Mouse (Mus musculus): ENCODE results near the gene Mto1. TPM values are rescaled to one million over a fixed set of nuclear protein-coding genes. Genes with fewer than 3 reads are reported as not detected.

The Mto1 gene
- total and polyA plus RNA-seq, 2 experiments from 2014 or later: 19.6 to 27.5 TPM

GRCm38 (mm10) chr9:78430486-78430885 lies 17.5 kb upstream of the Mto1 start:
- H3K9me3 ChIP-seq (ENCODE audit: low read length): no peaks in the 10 kb centered on the region
- H3K27ac ChIP-seq (ENCODE audit: low read depth, low read length): no peak overlapping the region
- ATAC-seq (no peak), DNase-seq (no peak)
- no peak overlapping the region for H3K9ac ChIP-seq
- no peak for TF ChIP-seq CTCF (IDR thresholded peaks at IDR 0.05; ENCODE audit: low read depth)
- H3K4me1 ChIP-seq (ENCODE audit: insufficient read depth): no peaks in the 10 kb centered on the region
- WGBS: 82% methylated on average over 6 of the region's 6 CpGs
- H3K36me3 ChIP-seq (ENCODE audit: insufficient read depth): no peaks in the 10 kb centered on the region
- H3K27me3 ChIP-seq (ENCODE audit: insufficient read depth, low read length): no peaks in the 10 kb centered on the region
- no peak overlapping the region for H3K4me3 ChIP-seq (ENCODE audit: low read depth, low read length)
- H3K4me2 ChIP-seq (ENCODE audit: low read depth): no peak overlapping the region

GRCm38 (mm10) chr9:78432471-78432870 lies 15.5 kb upstream of the Mto1 start:
- H3K4me1 ChIP-seq (ENCODE audit: insufficient read depth): no peaks in the 10 kb centered on the region
- no peak overlapping the region for H3K27ac ChIP-seq (ENCODE audit: low read depth, low read length)
- no peak overlapping the region for H3K9ac ChIP-seq
- no peak overlapping the region for H3K4me3 ChIP-seq (ENCODE audit: low read depth, low read length)
- DNase-seq (no peak), ATAC-seq (no peak)
- no peaks in the 10 kb centered on the region for H3K36me3 ChIP-seq (ENCODE audit: insufficient read depth)
- WGBS: 86% methylated on average over 5 of the region's 5 CpGs
- H3K27me3 ChIP-seq (ENCODE audit: insufficient read depth, low read length): no peaks in the 10 kb centered on the region
- H3K4me2 ChIP-seq (ENCODE audit: low read depth): no peak overlapping the region
- H3K9me3 ChIP-seq (ENCODE audit: low read length): no peaks in the 10 kb centered on the region
- TF ChIP-seq CTCF (IDR thresholded peaks at IDR 0.05; ENCODE audit: low read depth): no peak

- WGBS: 66% methylated on average over 5 of the region's 5 CpGs
- ATAC-seq: no peak
- DNase-seq: no peak
- H3K4me2 ChIP-seq (ENCODE audit: low read depth): no peak overlapping the region
- no peak overlapping the region for H3K9ac ChIP-seq
- no peak overlapping the region for H3K27ac ChIP-seq (ENCODE audit: low read depth, low read length)
- H3K9me3 ChIP-seq (ENCODE audit: low read length): no peaks in the 10 kb centered on the region
- no peaks in the 10 kb centered on the region for H3K36me3 ChIP-seq (ENCODE audit: insufficient read depth)
- peaks cover 42% of the 10 kb centered on the region for H3K27me3 ChIP-seq (ENCODE audit: insufficient read depth, low read length)
- H3K4me3 ChIP-seq (ENCODE audit: low read depth, low read length): no peak overlapping the region
- TF ChIP-seq CTCF (IDR thresholded peaks at IDR 0.05; ENCODE audit: low read depth): no peak
- H3K4me1 ChIP-seq (ENCODE audit: insufficient read depth): no peaks in the 10 kb centered on the region
Observed at GRCm38 (mm10) chr9:78439426-78439825, 8.6 kb upstream of the Mto1 start.

GRCm38 (mm10) chr9:78442237-78442578 lies 5.8 kb upstream of the Mto1 start:
- Histone ChIP-seq H3K4me3 (ENCODE audit: low read depth, low read length) (peak overlapping the region; percentile 40), H3K27me3 (ENCODE audit: insufficient read depth, low read length) (peaks cover 60% of the 10 kb centered on the region), H3K36me3 (ENCODE audit: insufficient read depth) (no peaks in the 10 kb centered on the region), H3K9ac (peak overlapping the region; percentile 28; the same call in 1 of the 2 replicates), H3K4me1 (ENCODE audit: insufficient read depth) (no peaks in the 10 kb centered on the region), H3K27ac (ENCODE audit: low read depth, low read length) (no peak overlapping the region), H3K4me2 (ENCODE audit: low read depth) (peak overlapping the region; percentile 67), H3K9me3 (ENCODE audit: low read length) (no peaks in the 10 kb centered on the region)
- WGBS: 3% methylated on average over 9 of the region's 9 CpGs
- TF ChIP-seq CTCF (IDR thresholded peaks at IDR 0.05; ENCODE audit: low read depth): no peak
- no peak for DNase-seq
- ATAC-seq: no peak

GRCm38 (mm10) chr9:78442579-78443392 lies 5.2 kb upstream of the Mto1 start, which contains the start of gene Cgas:
TSS of gene Cgas (minus strand) at chr9:78443237.
- Histone ChIP-seq H3K27me3 (ENCODE audit: insufficient read depth, low read length) (peaks cover 60% of the 10 kb centered on the region), H3K36me3 (ENCODE audit: insufficient read depth) (no peaks in the 10 kb centered on the region), H3K9me3 (ENCODE audit: low read length) (no peaks in the 10 kb centered on the region), H3K4me2 (ENCODE audit: low read depth) (peak within 1 kb of the TSS; percentile 67), H3K27ac (ENCODE audit: low read depth, low read length) (no peak within 1 kb of the TSS), H3K4me1 (ENCODE audit: insufficient read depth) (0 out of 2 replicates have a peak, but pooled peaks cover 3% of the 10 kb centered on the region), H3K9ac (peak within 1 kb of the TSS; percentile 28; the same call in 1 of the 2 replicates), H3K4me3 (ENCODE audit: low read depth, low read length) (peak within 1 kb of the TSS; percentile 40)
- DNase-seq (peak; percentile 28), ATAC-seq (peak; percentile 34)
- 3% methylated on average over 81 of the region's 81 CpGs for WGBS
- no peak for TF ChIP-seq CTCF (IDR thresholded peaks at IDR 0.05; ENCODE audit: low read depth)

- TF ChIP-seq CTCF (IDR thresholded peaks at IDR 0.05; ENCODE audit: low read depth): no peak
- ATAC-seq: peak; percentile 28
Observed at GRCm38 (mm10) chr9:78447606-78447972, 419 bp upstream of the Mto1 start.

GRCm38 (mm10) chr9:78450404-78450803 lies 2.4 kb downstream of the Mto1 start:
- H3K27ac ChIP-seq (ENCODE audit: low read depth, low read length): no peak overlapping the region
- peaks cover 11% of the 10 kb centered on the region; the same call in 1 of the 2 replicates for H3K27me3 ChIP-seq (ENCODE audit: insufficient read depth, low read length)
- no peak for TF ChIP-seq CTCF (IDR thresholded peaks at IDR 0.05; ENCODE audit: low read depth)
- H3K9ac ChIP-seq: no peak overlapping the region
- WGBS: 67% methylated on average over 5 of the region's 5 CpGs
- peaks cover 12% of the 10 kb centered on the region for H3K4me1 ChIP-seq (ENCODE audit: insufficient read depth)
- peaks cover 18% of the 10 kb centered on the region for H3K36me3 ChIP-seq (ENCODE audit: insufficient read depth)
- no peak for ATAC-seq
- H3K9me3 ChIP-seq (ENCODE audit: low read length): no peaks in the 10 kb centered on the region
- no peak for DNase-seq
- no peak overlapping the region for H3K4me2 ChIP-seq (ENCODE audit: low read depth)
- no peak overlapping the region for H3K4me3 ChIP-seq (ENCODE audit: low read depth, low read length)

More at GRCm38 (mm10) chr9:78447606-78447972, 419 bp upstream of the Mto1 start:
- peaks cover 6% of the 10 kb centered on the region; the same call in 1 of the 2 replicates for H3K36me3 ChIP-seq (ENCODE audit: insufficient read depth)
- H3K9ac ChIP-seq: peak overlapping the region; percentile 91
- H3K27ac ChIP-seq (ENCODE audit: low read depth, low read length): peak overlapping the region; percentile 96; the same call in 1 of the 2 replicates
- H3K4me1 ChIP-seq (ENCODE audit: insufficient read depth): peaks cover 12% of the 10 kb centered on the region
- 28% methylated on average over 9 of the region's 9 CpGs for WGBS
- peaks cover 35% of the 10 kb centered on the region for H3K27me3 ChIP-seq (ENCODE audit: insufficient read depth, low read length)
- no peaks in the 10 kb centered on the region for H3K9me3 ChIP-seq (ENCODE audit: low read length)
- DNase-seq: no peak
- H3K4me2 ChIP-seq (ENCODE audit: low read depth): peak overlapping the region; percentile 62
- H3K4me3 ChIP-seq (ENCODE audit: low read depth, low read length): peak overlapping the region; percentile 99
